In the genomic region with DNA sequence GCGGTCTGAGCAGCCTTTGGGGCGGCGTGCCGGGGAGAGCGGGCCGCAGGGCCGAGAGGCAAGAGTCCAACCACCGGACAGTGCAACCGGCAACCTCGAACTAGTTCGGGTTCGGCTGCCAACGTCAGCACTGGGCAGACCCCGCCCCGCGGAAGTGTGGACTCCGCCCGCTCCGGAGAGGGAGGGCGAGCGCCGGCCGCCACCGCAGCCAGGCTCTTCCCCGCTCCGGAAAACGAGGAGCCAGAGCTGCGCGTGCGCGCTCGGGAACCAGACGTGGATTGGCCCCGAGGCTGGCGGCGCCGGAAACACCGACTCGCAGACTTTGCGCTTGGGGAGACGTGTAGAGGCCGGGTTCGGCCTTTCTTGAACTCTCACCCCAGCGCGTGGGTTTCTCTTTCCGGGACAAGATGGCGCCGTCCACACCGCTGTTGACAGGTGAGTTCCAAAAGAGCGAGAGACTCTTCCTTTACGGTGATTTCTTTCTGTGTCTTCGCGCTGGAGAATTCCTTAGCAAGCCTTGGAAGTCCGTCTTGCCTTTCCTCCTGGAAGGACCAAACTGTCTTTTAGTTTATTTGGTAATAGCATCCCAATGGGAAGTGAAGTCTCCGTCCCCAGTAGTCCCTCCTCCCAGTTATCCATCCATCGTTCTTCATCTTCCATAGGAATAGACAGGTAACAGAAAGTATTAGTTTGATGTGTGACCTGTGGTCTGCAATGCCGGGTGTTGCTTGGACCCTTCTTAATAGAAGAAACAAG, we compare ENCODE assay signal across 8 mouse cellular contexts. TPM values are rescaled to one million over a fixed set of nuclear protein-coding genes. Genes with fewer than 3 reads are reported as not detected.
DNase-seq lines count a peak whose midpoint lies in the region; ATAC-seq and TF ChIP-seq lines count a peak whose summit lies in the region.

A gene (plus strand): TSS at position 170 of the 756 bp plus-strand sequence.
A gene (minus strand): TSS at position 241 of the 756 bp plus-strand sequence.

- peak within 1 kb of the TSS; percentile 84 for H3K4me2 ChIP-seq in forebrain, embryonic 15.5 days (replicated peaks)

- in situ Hi-C loops in ES-E14 (cut with MboI; ENCODE audit: low sequenced_read_pairs in 2 of 2, unreplicated experiment in 2 of 2), result no loop called here

- H3K27me3 ChIP-seq in forebrain, embryonic 15.5 days, result no peaks in the 10 kb centered on the region

- WGBS in forebrain, embryonic 15.5 days, result under 1% methylated on average over 57 of the region's 57 CpGs
- WGBS in lung, adult 2 months, result under 1% methylated on average over 57 of the region's 57 CpGs

- TF ChIP-seq CTCF in lung, adult 2 months (IDR thresholded peaks at IDR 0.05; ENCODE audit: insufficient read depth, low read length), result no peak

- H3K27ac ChIP-seq in ES-E14 (ENCODE audit: insufficient read depth, low read depth, low read length, poor library complexity, severe bottlenecking), result peak within 1 kb of the TSS; percentile 90
- peak within 1 kb of the TSS; percentile 89 for H3K27ac ChIP-seq in forebrain, embryonic 15.5 days (replicated peaks)

- peak; percentile 90; the same call in 1 of the 2 replicates for TF ChIP-seq POLR2A in lung, adult 2 months (IDR thresholded peaks at IDR 0.05; ENCODE audit: borderline replicate concordance, extremely low read depth, low read depth, low read length)

- H3K4me1 ChIP-seq in ES-E14 (ENCODE audit: control insufficient read depth in 2 of 2, insufficient read depth in 2 of 2, low read length in 2 of 2, poor library complexity in 1 of 2), result peaks cover 0 to 6% of the 10 kb centered on the region in 2 experiments; a peak in 2 of 4 replicates
- H3K4me1 ChIP-seq in forebrain, embryonic 15.5 days, result peaks cover 26% of the 10 kb centered on the region
- H3K4me1 ChIP-seq in lung, adult 2 months (ENCODE audit: control insufficient read depth, insufficient read depth, low read length), result peaks cover 6% of the 10 kb centered on the region; the same call in 1 of the 2 replicates

- ATAC-seq in forebrain, embryonic 15.5 days (replicated peaks), result peak; percentile 99
- peak; percentile 95 for ATAC-seq in neutrophil, adult 5-6 weeks (ENCODE audit: extremely low read depth, insufficient number of reproducible peaks, low FRiP score, poor library complexity, severe bottlenecking)

- peak; percentile 92 for DNase-seq in ES-E14 (ENCODE audit: low read depth, low spot score)
- peak; percentile 99 for DNase-seq in cerebellum, adult 11-12 months
- peak; percentile 98 for DNase-seq in heart, postnatal 25 days (ENCODE audit: low spot score)
- DNase-seq in layer of hippocampus, adult 18-20 months (ENCODE audit: low spot score in 2 of 2), result peak; percentile 99
- peak; percentile 97 for DNase-seq in lung, adult 2 months
- peak; percentile 98 to 99 for DNase-seq in thymus, adult 18-20 months

- H3K9me3 ChIP-seq in ES-E14 (ENCODE audit: control insufficient read depth, insufficient read depth, low read depth, low read length), result no peaks in the 10 kb centered on the region
- H3K9me3 ChIP-seq in forebrain, embryonic 15.5 days, result no peaks in the 10 kb centered on the region

- intact Hi-C loops in heart, postnatal 25 days (cut with DNase I), result loop anchor here (2.0 kb wide), 2 partner anchors 51 to 109 kb away; a partner anchor contains a TSS

- peak within 1 kb of the TSS; percentile 96 for H3K9ac ChIP-seq in ES-E14 (ENCODE audit: insufficient read depth, low read depth, low read length, poor library complexity, severe bottlenecking)
- peak within 1 kb of the TSS; percentile 90 for H3K9ac ChIP-seq in forebrain, embryonic 15.5 days (replicated peaks)

- peaks cover 8% of the 10 kb centered on the region for H3K36me3 ChIP-seq in ES-E14 (ENCODE audit: control insufficient read depth, insufficient read depth, low read length, poor library complexity, severe bottlenecking)
- H3K36me3 ChIP-seq in forebrain, embryonic 15.5 days, result peaks cover 24% of the 10 kb centered on the region

- peak within 1 kb of the TSS; percentile 86 to 92 for H3K4me3 ChIP-seq in ES-E14 (ENCODE audit: insufficient read depth in 1 of 2, low read depth in 1 of 2, low read length in 2 of 2, poor library complexity in 1 of 2, severe bottlenecking in 1 of 2)
- H3K4me3 ChIP-seq in forebrain, embryonic 15.5 days, result peak within 1 kb of the TSS; percentile 94
- peak within 1 kb of the TSS; percentile 97 for H3K4me3 ChIP-seq in lung, adult 2 months (replicated peaks; ENCODE audit: extremely low read depth, low read depth, low read length)

TF ChIP-seq in ES-E14, 5 proteins besides CTCF, POLR2A, EP300 and RAD21:
- TF ChIP-seq ZC3H11A (IDR thresholded peaks at IDR 0.05; ENCODE audit: borderline replicate concordance, low read depth, low read length) (no peak), ZNF384 (IDR thresholded peaks at IDR 0.05; ENCODE audit: low read depth, low read length) (no peak), MAFK (IDR thresholded peaks at IDR 0.05; ENCODE audit: insufficient read depth, low read depth, low read length) (no peak), HCFC1 (IDR thresholded peaks at IDR 0.05; ENCODE audit: borderline replicate concordance, insufficient read depth, low read length) (peak; percentile 61; the same call in 1 of the 2 replicates), CHD2 (IDR thresholded peaks at IDR 0.05; ENCODE audit: low read depth, low read length) (no peak)

RNA-seq across cellular contexts. Expression of the first gene that starts in this region (rescaled TPM):
- 63.5 and 88.9 TPM in 2 replicates for total RNA-seq in ES-E14 (2012; rRNA removed)
- polyA plus RNA-seq in forebrain, embryonic 15.5 days (2015; fragmentation: Nextera tagmentation; extraction: Ambion mirVana), result 47.1 and 49.5 TPM in 2 replicates
- 10 to 100 TPM; 35.4 to 42.4 TPM for total RNA-seq in heart, postnatal 25 days (2021)
- total RNA-seq in layer of hippocampus, adult 18-20 months (2021), result 10 to 100 TPM; 44.1 to 48.3 TPM
- 3.8 and 9.9 TPM in 2 replicates for polyA plus RNA-seq in lung, adult 2 months (2012; rRNA removed)
- 33.6 and 43.1 TPM in 2 replicates for total RNA-seq in neutrophil, adult 5-6 weeks (2017)

RNA-seq across cellular contexts. Expression of the second gene that starts in this region (rescaled TPM):
- 22.4 and 41.8 TPM in 2 replicates for total RNA-seq in ES-E14 (2012; rRNA removed)
- 87.1 and 87.6 TPM in 2 replicates for polyA plus RNA-seq in forebrain, embryonic 15.5 days (2015; fragmentation: Nextera tagmentation; extraction: Ambion mirVana)
- 10 to 100 TPM; 13.0 to 14.3 TPM for total RNA-seq in heart, postnatal 25 days (2021)
- 10 to 100 TPM; 21.8 to 22.5 TPM for total RNA-seq in layer of hippocampus, adult 18-20 months (2021)
- polyA plus RNA-seq in lung, adult 2 months (2012; rRNA removed), result 35.6 and 45.1 TPM in 2 replicates
- total RNA-seq in neutrophil, adult 5-6 weeks (2017), result 375 and 392 TPM in 2 replicates

Comparison
In these comparisons a context has a peak if more than half of its experiments do, and no peak if none do; other contexts are left out.
1. Peak in every context shown above with its lines: DNase-seq, ATAC-seq, H3K4me3 ChIP-seq and H3K27ac ChIP-seq.